Mouse (Mus musculus): ENCODE results near the gene Tm4sf5.

GRCm38 (mm10) chr11:70472716-70473115 is 32.3 kb upstream of the Tm4sf5 start:
- TF ChIP-seq CTCF (IDR thresholded peaks at IDR 0.05; ENCODE audit: control insufficient read depth, insufficient read depth, insufficient replicate concordance, low read depth, low read length) (no peak), POLR2A (IDR thresholded peaks at IDR 0.05; ENCODE audit: control insufficient read depth, low read depth, low read length) (no peak)
